In the genomic region with DNA sequence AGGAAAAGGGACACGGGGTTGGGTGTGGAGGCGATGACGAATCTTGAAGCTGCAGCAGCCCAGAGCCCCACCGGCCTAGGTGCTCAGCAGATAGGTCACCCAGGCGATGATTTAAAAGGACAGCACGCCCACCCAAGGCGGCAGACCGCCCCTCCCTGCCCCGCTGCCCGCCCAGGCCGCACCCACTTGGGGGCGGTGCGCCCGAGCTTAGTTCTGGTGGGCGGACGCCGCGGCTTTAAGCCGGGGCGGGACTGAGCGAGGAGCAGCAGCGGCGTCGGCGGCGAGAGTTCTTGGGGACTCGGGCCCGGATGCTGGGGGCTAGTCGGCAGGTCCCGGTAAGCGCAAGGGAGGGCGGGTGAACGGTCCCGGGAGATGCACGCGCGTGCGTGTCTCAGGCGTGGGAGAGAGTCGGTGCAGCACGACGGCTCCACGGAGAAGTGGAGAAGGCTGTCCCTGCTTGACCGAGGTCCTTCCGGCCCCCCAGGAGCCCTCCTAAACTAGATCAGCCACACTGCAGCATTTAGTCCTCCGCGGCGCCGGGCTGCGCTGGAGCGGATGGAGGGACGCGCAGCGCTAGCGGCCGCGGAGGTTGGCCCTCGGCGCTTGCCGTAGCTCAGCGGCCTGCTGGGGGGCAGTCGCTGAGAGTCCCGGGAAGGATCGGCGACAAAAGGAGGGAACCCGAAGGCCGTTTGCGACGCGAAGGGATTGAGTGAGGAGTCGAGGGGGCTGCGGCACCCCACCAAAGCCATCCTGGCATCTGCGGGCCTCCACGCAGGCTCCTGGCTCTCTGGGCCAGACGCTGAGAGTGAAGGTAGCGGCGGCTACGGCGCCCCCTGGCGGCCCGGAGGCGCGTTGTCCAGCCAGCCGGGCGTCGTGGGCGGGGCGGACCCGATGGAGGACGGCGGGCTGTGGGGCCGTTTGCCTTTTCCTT, we compare ENCODE assay signal across 7 mouse cellular contexts. TPM values are rescaled to one million over a fixed set of nuclear protein-coding genes. Genes with fewer than 3 reads are reported as not detected.
DNase-seq lines count a peak whose midpoint lies in the region; ATAC-seq and TF ChIP-seq lines count a peak whose summit lies in the region.

No protein-coding gene starts in this region.

- ATAC-seq in embryonic facial prominence, embryonic 11.5 days (replicated peaks; ENCODE audit: insufficient number of reproducible peaks, low FRiP score, low TSS enrichment, low read depth) = peak; percentile 91
- peak; percentile 86 for ATAC-seq in limb, embryonic 12.5 days (ENCODE audit: insufficient number of reproducible peaks, insufficient read depth, low FRiP score, low TSS enrichment, low read depth)
- ATAC-seq in midbrain, embryonic 15.5 days (replicated peaks) = peak; percentile 91

- under 1% methylated on average over 90 of the region's 92 CpGs for WGBS in embryonic facial prominence, embryonic 11.5 days
- under 1% methylated on average over 92 of the region's 92 CpGs for WGBS in kidney, adult 2 months
- under 1% methylated on average over 91 of the region's 92 CpGs for WGBS in limb, embryonic 12.5 days
- WGBS in midbrain, embryonic 15.5 days = under 1% methylated on average over 90 of the region's 92 CpGs
- WGBS in spleen, adult 2 months = under 1% methylated on average over 92 of the region's 92 CpGs

- no peaks in the 10 kb centered on the region for H3K9me3 ChIP-seq in embryonic facial prominence, embryonic 11.5 days (replicated peaks; ENCODE audit: control insufficient read depth, low read length)
- no peaks in the 10 kb centered on the region for H3K9me3 ChIP-seq in limb, embryonic 12.5 days
- H3K9me3 ChIP-seq in midbrain, embryonic 15.5 days = no peaks in the 10 kb centered on the region

- H3K27ac ChIP-seq in embryonic facial prominence, embryonic 11.5 days (replicated peaks; ENCODE audit: low read depth, low read length) = peak overlapping the region; percentile 90
- peak overlapping the region; percentile 99 for H3K27ac ChIP-seq in kidney, adult 2 months (ENCODE audit: insufficient read depth, low read depth, low read length)
- peak overlapping the region; percentile 96 for H3K27ac ChIP-seq in limb, embryonic 12.5 days
- peak overlapping the region; percentile 99 for H3K27ac ChIP-seq in midbrain, embryonic 15.5 days
- H3K27ac ChIP-seq in spleen, adult 2 months (ENCODE audit: insufficient read depth, low read length) = peak overlapping the region; percentile 99

- no peaks in the 10 kb centered on the region for H3K27me3 ChIP-seq in embryonic facial prominence, embryonic 11.5 days (ENCODE audit: control insufficient read depth, insufficient read depth, low read length)
- no peaks in the 10 kb centered on the region for H3K27me3 ChIP-seq in kidney, adult 2 months (replicated peaks; ENCODE audit: control insufficient read depth, insufficient read depth, low read length)
- H3K27me3 ChIP-seq in limb, embryonic 12.5 days = no peaks in the 10 kb centered on the region; the same call in 1 of the 2 replicates
- H3K27me3 ChIP-seq in midbrain, embryonic 15.5 days (replicated peaks) = no peaks in the 10 kb centered on the region
- no peaks in the 10 kb centered on the region for H3K27me3 ChIP-seq in spleen, adult 2 months (ENCODE audit: control insufficient read depth, insufficient read depth, low read length)

- peak; percentile 95 for DNase-seq in adrenal gland, postnatal 14 days
- peak; percentile 92 for DNase-seq in embryonic facial prominence, embryonic 11.5 days (ENCODE audit: low spot score)
- DNase-seq in heart, adult 18-20 months = peak; percentile 92 to 94
- DNase-seq in kidney, adult 2 months = peak; percentile 93
- peak; percentile 88 to 89 for DNase-seq in spleen, adult 2 months (ENCODE audit: low read depth in 1 of 2, low spot score in 2 of 2)

- TF ChIP-seq POLR2A in kidney, adult 2 months (IDR thresholded peaks at IDR 0.05; ENCODE audit: low read depth, low read length) = peak; percentile 40
- peak; percentile 61 for TF ChIP-seq POLR2A in spleen, adult 2 months (IDR thresholded peaks at IDR 0.05; ENCODE audit: low read depth, low read length)

- H3K4me1 ChIP-seq in embryonic facial prominence, embryonic 11.5 days (ENCODE audit: control insufficient read depth, insufficient read depth, low read length) = 0 out of 2 replicates have a peak, but pooled peaks cover 2% of the 10 kb centered on the region
- peaks cover 5% of the 10 kb centered on the region; the same call in 1 of the 2 replicates for H3K4me1 ChIP-seq in kidney, adult 2 months (ENCODE audit: control insufficient read depth, insufficient read depth, low read length)
- H3K4me1 ChIP-seq in limb, embryonic 12.5 days (replicated peaks) = peaks cover 8% of the 10 kb centered on the region
- peaks cover 18% of the 10 kb centered on the region for H3K4me1 ChIP-seq in midbrain, embryonic 15.5 days
- H3K4me1 ChIP-seq in spleen, adult 2 months (ENCODE audit: control insufficient read depth, insufficient read depth, insufficient read length) = peaks cover 6% of the 10 kb centered on the region; the same call in 1 of the 2 replicates

- peak; percentile 56 for TF ChIP-seq CTCF in kidney, adult 2 months (conservative IDR thresholded peaks at IDR 0.05; ENCODE audit: insufficient read depth, insufficient read length, low read depth, low read length)
- peak; percentile 78; the same call in 1 of the 2 replicates for TF ChIP-seq CTCF in spleen, adult 2 months (IDR thresholded peaks at IDR 0.05; ENCODE audit: extremely low read depth, insufficient read depth, insufficient read length, insufficient replicate concordance)

- H3K9ac ChIP-seq in embryonic facial prominence, embryonic 11.5 days (replicated peaks; ENCODE audit: low read length) = peak overlapping the region; percentile 97
- peak overlapping the region; percentile 93 for H3K9ac ChIP-seq in limb, embryonic 12.5 days (replicated peaks)
- peak overlapping the region; percentile 96 for H3K9ac ChIP-seq in midbrain, embryonic 15.5 days

- H3K4me3 ChIP-seq in embryonic facial prominence, embryonic 11.5 days (ENCODE audit: low read depth, low read length) = peak overlapping the region; percentile 91
- H3K4me3 ChIP-seq in kidney, adult 2 months (ENCODE audit: insufficient read depth, low read depth, low read length) = peak overlapping the region; percentile 96
- peak overlapping the region; percentile 85 for H3K4me3 ChIP-seq in limb, embryonic 12.5 days (replicated peaks)
- peak overlapping the region; percentile 96 for H3K4me3 ChIP-seq in midbrain, embryonic 15.5 days
- peak overlapping the region; percentile 97 for H3K4me3 ChIP-seq in spleen, adult 2 months (ENCODE audit: extremely low read depth, insufficient read depth, insufficient read length)

- H3K36me3 ChIP-seq in embryonic facial prominence, embryonic 11.5 days (replicated peaks; ENCODE audit: control insufficient read depth, insufficient read depth, low read depth, low read length) = peaks cover 2% of the 10 kb centered on the region; the same call in 1 of the 2 replicates
- H3K36me3 ChIP-seq in kidney, adult 2 months (ENCODE audit: control insufficient read depth, insufficient read depth, low read length) = no peaks in the 10 kb centered on the region
- H3K36me3 ChIP-seq in limb, embryonic 12.5 days = peaks cover 27% of the 10 kb centered on the region
- peaks cover 12% of the 10 kb centered on the region for H3K36me3 ChIP-seq in midbrain, embryonic 15.5 days (replicated peaks)
- H3K36me3 ChIP-seq in spleen, adult 2 months (ENCODE audit: control insufficient read depth, insufficient read depth, low read length) = peaks cover under 1% of the 10 kb centered on the region; the same call in 1 of the 2 replicates

- peak overlapping the region; percentile 69 for H3K4me2 ChIP-seq in embryonic facial prominence, embryonic 11.5 days (ENCODE audit: low read depth, low read length)
- H3K4me2 ChIP-seq in limb, embryonic 12.5 days = peak overlapping the region; percentile 82
- peak overlapping the region; percentile 60 for H3K4me2 ChIP-seq in midbrain, embryonic 15.5 days

RNA-seq across cellular contexts. Expression of a gene that starts 0.6 kb away (rescaled TPM):
- total RNA-seq in adrenal gland, postnatal 14 days (2021) = 91.2 and 98.3 TPM in 2 replicates
- 78.8 and 82.2 TPM in 2 replicates for polyA plus RNA-seq in embryonic facial prominence, embryonic 11.5 days (2014; fragmentation: Nextera tagmentation; extraction: Ambion mirVana)
- total RNA-seq in heart, adult 18-20 months (2021) = 10 to 100 TPM; 35.4 to 43.4 TPM
- polyA plus RNA-seq in kidney, adult 2 months (2012; rRNA removed) = 71.7 and 79.7 TPM in 2 replicates
- polyA plus RNA-seq in limb, embryonic 12.5 days (2016; fragmentation: Nextera tagmentation; extraction: Ambion mirVana) = 95.5 and 99.2 TPM in 2 replicates
- polyA plus RNA-seq in midbrain, embryonic 15.5 days (2015; fragmentation: Nextera tagmentation; extraction: Ambion mirVana) = 80.9 and 86.1 TPM in 2 replicates
- 93.8 and 106 TPM in 2 replicates for polyA plus RNA-seq in spleen, adult 2 months (2012; rRNA removed)

RNA-seq across cellular contexts. Expression of a gene that starts 6.6 kb away (rescaled TPM):
- total RNA-seq in adrenal gland, postnatal 14 days (2021) = 30.5 and 34.5 TPM in 2 replicates
- polyA plus RNA-seq in embryonic facial prominence, embryonic 11.5 days (2014; fragmentation: Nextera tagmentation; extraction: Ambion mirVana) = 3.0 and 4.2 TPM in 2 replicates
- under 1 TPM; 0.25 to 0.49 TPM for total RNA-seq in heart, adult 18-20 months (2021)
- polyA plus RNA-seq in kidney, adult 2 months (2012; rRNA removed) = 0.26 and 0.55 TPM in 2 replicates
- polyA plus RNA-seq in limb, embryonic 12.5 days (2016; fragmentation: Nextera tagmentation; extraction: Ambion mirVana) = 0.14 TPM in 2 replicates
- polyA plus RNA-seq in midbrain, embryonic 15.5 days (2015; fragmentation: Nextera tagmentation; extraction: Ambion mirVana) = 452 and 472 TPM in 2 replicates
- polyA plus RNA-seq in spleen, adult 2 months (2012; rRNA removed) = not detected in 2 replicates

Comparison
In these comparisons a context has a peak if more than half of its experiments do, and no peak if none do; other contexts are left out.
1. Peak in every context shown above with its lines: DNase-seq, ATAC-seq, H3K4me3 ChIP-seq and H3K27ac ChIP-seq.
2. RNA of a gene that starts 6.6 kb away (polyA plus RNA-seq): 452 to 472 TPM in midbrain, embryonic 15.5 days; 3.0 to 4.2 TPM in embryonic facial prominence, embryonic 11.5 days, 0.26 to 0.55 TPM in kidney, adult 2 months, 0.14 TPM in limb, embryonic 12.5 days and not detected in spleen, adult 2 months; every median in the first group is over 10 times any median in the second.